Mouse (Mus musculus) liver, adult 2 months (tissue): ENCODE results near the gene Pde4dip.

Experiments used
- CTCF ChIP-seq: fragments of 200-500 bp; IDR thresholded peaks from 2 replicates; pipeline ENCODE4 v1.5.1; 2011; ENCODE audit warnings: low read depth, low read length, control low read depth
- POLR2A ChIP-seq: fragments of 200-500 bp; IDR thresholded peaks from 2 replicates; pipeline ENCODE4 v1.6.1; 2011; ENCODE audit warnings: low read length, control low read depth; ENCODE audit not compliant: insufficient read depth; ENCODE audit errors: extremely low read depth

DNA sequence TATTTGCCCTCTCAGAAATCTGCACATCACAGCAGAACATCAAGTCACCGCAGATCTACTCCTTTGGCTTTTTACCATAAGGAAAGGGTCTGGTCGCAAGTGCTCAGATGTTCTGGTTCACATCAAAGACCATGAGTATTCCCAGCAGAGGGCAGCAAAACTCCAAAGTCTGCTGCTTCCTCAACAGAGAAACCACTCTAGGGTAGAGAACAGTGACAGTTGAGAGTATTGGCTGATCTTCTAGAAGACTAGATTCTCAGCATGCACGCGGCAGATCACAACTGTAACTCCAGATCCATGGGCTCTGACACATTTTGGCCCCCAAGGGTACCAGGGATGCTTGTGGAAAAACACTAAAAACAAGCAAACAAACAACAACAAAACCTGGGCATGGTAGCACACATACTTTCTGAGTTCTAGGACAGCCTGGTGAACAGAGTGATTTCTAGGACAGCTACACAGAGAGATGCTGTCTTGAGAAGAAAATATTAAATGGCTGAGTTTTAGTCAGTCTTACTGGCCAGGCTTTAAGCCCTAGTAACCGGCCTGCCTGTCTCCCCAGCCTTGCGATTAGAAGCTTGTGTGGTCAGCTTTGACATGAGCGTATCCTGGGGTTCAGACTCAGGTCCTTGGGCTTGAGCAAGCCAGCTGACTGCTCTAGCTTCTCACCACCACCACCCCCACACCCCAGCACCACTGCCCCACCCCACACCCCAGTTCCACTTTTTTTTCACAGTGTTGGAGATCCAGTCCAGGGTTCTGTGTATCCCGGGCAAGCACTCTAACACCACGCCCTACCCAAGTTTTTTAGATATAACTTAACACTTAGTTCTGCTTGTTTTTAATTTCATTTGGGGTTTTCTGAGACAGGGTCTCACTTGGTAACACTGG, 40.7 kb upstream of the Pde4dip start:
- TF ChIP-seq POLR2A (no peak), CTCF (peak; percentile 49)
